Mouse (Mus musculus) hematopoietic stem cell, adult 5-6 weeks (primary cell): ENCODE results near the gene Rilpl1. TPM values are rescaled to one million over a fixed set of nuclear protein-coding genes. Genes with fewer than 3 reads are reported as not detected.
A peak's percentile ranks its signal among the peaks of the same experiment; 100 is the strongest.
"Not testable (repeated sequence)": the region's sequence is repeated elsewhere in the genome, so short reads cannot be mapped to it uniquely, and the experiment has no call there.

Experiments
- ATAC-seq, 2 experiments: fragments of 125-278 bp in 1 of 2; replicated peaks in 1 of 2; 2 replicates each; pipeline ENCODE4 v1.8.0; 2016 to 2017; ENCODE audit warnings: inconsistent platforms in 2 of 2, mild to moderate bottlenecking in 2 of 2, moderate number of reproducible peaks in 2 of 2, low read depth in 1 of 2, moderate TSS enrichment in 1 of 2; ENCODE audit not compliant: low FRiP score in 2 of 2, poor library complexity in 2 of 2, severe bottlenecking in 2 of 2, insufficient read depth in 1 of 2, low TSS enrichment in 1 of 2
- total RNA-seq: library from RNA; stranded (forward); fragments of 172-1452, 232-1000 nt; gene quantifications from 2 replicates; pipeline ENCODE4 v1.2.3, GENCODE M21; 2017

Gene Rilpl1
- 6.0 and 9.5 TPM in 2 replicates for total RNA-seq

DNA sequence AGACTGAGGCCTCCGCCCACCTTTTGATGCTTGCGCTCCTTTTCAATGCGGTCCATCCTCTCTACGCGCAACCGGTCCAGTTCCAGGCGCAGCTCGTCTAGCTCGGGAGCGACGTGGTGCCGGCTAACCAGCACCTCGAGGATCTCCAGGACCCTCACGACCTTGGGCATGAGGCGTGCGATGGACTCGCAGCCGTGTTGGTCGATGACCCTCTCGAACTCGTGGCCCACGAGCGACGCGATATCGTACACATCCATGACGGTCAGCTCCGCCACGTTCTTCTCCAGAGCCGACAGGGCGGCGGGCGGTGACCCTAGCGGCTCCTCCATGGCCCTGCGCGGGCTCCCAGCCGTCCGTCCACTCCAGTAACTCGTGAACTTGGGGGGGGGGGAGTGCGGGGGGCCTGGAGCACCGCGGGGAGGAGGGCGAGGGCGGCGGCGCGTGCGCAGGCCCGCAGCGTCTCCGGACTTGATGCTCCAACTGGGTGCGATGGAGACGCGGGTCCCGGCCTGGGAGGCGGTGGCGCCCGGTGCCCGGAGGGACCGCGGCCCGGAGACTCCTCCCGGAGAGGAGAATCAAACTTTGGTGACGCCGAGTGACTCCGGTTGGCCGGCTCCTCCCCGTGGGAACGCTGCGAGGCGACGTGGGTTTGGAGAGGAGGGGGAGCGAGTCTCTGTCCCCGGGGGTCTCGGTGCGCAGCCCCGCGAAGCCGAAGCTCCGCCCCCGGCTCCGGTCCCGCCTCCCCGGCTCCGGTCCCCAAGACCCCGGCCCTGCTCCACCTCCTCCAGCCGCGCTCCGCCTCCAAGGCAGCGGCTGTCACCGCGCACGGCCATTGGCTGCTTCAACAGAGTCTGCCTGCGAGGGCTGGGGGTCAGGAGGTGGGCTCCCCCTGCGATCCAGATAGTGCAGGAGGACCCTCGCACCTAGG lies at the start of gene Rilpl1:
Gene Rilpl1, minus strand, starts transcription at position 737 of the 928 bp plus-strand sequence.
- ATAC-seq: peak; percentile 48 to 51

DNA sequence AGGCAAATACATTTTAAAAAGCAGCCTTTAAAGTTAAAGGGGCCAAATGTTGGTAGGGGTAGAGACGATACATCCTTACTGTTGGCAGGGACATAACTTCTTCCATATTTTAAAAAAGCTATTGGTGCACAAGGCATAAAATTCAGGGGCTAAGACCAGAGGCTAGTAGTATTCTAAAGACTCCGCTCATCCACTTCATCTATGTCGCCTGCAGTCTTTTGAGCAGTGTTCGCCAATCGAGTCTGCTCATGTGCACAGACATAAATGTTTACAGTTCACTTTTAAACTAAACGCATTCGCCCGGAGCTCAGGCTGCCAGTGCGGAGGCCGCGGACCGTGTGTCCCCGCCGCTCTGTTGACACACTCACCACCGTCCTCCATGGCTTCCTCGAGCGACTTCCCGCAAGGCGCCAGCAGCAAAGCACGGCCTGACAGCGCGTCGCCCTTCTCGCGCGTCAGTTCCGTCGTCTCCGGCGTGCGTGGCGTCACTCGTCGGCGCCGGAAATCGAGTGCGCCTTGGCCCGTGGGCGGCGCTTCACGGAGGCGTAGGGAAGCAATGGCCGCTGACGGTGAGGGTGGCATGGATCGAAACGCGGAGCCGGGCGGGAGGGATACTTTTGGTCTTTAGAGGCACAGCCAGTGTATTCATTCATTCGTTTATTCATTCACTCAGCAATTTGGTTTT lies 47.6 kb upstream of the Rilpl1 start, which contains the start of the genes Eif2b1 and Gtf2h3:
Gene Eif2b1, minus strand, starts transcription at position 499 of the 685 bp plus-strand sequence.
Gene Gtf2h3, plus strand, starts transcription at position 508 of the 685 bp plus-strand sequence.
- peak; percentile 88 to 94 for ATAC-seq

DNA sequence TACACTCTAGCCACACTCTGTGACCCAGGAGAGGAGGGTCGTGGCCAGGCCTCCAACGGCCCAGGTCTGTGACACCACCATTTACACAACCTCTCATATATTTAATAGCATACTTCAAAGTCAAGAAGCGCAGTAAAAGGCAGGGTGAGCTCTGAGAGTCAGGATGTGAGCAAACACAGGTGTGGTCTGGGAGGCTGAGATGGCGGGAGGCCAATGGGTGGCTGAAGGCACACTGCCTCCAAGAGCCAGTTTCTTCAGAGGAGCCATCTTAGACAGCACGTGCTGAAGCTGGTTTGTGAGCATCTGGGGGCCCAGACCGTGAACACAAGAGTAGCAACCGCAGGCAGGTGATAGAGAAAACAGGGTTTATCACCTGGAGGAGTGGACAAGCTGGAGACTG lies 44.3 kb upstream of the Rilpl1 start:
- no peak for ATAC-seq

DNA sequence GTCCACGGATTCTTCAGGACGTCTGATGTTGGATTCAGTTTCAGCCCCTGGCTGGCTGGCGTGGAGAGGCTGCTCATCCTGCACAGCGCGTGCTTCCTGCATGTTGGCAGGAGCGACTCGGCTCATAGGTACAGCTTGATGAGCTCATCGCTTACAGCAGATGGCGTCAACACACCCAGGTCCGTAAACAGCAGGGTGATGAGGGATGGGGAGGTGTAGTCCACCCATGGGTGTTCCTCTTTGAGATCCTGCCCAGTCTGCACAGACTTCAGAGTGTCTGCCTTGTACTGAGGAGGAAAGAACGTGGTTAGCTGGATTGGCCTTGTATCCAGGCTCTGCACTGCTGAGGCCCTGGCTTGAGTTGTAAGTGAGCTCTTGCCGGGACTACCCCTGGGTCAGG lies 39.9 kb upstream of the Rilpl1 start:
- ATAC-seq: no peak

- ATAC-seq: no peak
Observed at GRCm38 (mm10) chr5:124555145-124555544, 24.0 kb upstream of the Rilpl1 start.

GRCm38 (mm10) chr5:124553607-124554006 lies 22.4 kb upstream of the Rilpl1 start:
- ATAC-seq: no peak

DNA sequence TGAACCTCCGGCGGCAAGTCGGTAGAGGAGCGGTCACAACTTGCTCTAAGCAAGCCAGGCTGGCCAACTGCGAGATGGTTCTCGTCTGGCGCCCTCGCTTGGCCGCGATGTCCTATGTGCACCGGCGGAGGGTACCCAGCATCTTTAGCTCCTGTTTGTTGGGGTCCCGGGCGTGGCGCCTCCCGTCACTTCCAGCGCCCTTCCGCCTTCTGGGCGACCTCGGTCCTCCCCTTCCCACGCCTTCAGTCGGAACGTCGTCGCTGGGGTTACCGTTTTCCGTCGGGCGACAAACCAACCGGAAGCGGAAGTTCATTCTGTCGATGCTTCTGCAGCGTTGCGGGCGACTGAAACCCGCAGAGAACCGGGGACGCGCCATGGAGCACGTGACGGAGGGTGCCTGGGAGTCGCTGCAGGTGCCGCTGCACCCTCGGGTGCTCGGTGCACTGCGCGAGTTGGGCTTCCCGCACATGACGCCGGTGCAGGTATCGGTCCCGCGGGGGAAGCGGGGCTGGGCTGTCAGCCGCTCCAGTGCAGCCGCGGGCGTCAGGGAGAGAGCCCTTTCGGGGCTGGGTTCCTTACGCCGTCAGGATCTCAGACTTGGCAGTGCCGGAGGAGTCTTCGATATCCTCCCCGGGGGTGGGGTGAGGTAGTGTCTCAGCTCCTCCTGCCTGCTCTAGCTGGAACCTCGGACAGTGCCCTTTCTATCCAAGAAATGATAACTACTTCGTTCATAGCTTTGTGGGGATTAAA lies 21.5 kb upstream of the Rilpl1 start, which contains the start of gene Ddx55:
Gene Ddx55, plus strand, starts transcription at position 307 of the 750 bp plus-strand sequence.
- peak; percentile 93 to 96 for ATAC-seq

GRCm38 (mm10) chr5:124552094-124552472 lies 20.9 kb upstream of the Rilpl1 start:
- ATAC-seq: no peak

GRCm38 (mm10) chr5:124551349-124552093 lies 20.3 kb upstream of the Rilpl1 start:
- ATAC-seq: not testable (repeated sequence)

DNA sequence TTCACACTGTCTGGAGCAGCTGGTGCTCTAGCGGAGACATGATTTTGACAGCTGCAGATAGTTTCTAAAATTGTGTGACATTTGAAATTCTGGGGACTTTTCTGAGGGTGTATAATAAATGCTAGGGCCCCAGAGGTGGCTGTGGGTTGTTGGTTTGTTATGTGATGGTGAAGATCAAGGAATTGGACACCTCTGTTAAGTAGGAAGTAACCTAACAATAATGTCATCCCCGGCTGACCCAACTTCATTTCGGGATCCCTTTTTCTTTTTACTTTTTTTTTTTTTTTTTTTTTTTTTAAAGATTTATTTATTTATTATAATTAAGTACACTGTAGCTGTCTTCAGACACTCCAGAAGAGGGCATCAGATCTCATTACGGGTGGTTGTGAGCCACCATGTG lies 19.5 kb upstream of the Rilpl1 start:
- ATAC-seq: not testable (repeated sequence)

- ATAC-seq: no peak
Observed at GRCm38 (mm10) chr5:124541602-124541973, 10.4 kb upstream of the Rilpl1 start.

- ATAC-seq: peak in 1 of 2 experiments; percentile 46; a peak in 2 of 4 replicates
Observed at GRCm38 (mm10) chr5:124540905-124541601, 9.9 kb upstream of the Rilpl1 start.

- peak; percentile 91 for ATAC-seq
Observed at GRCm38 (mm10) chr5:124540383-124540786, 9.2 kb upstream of the Rilpl1 start, which contains the start of gene Tmed2. Tmed2 (plus strand) TSS chr5:124540695.

GRCm38 (mm10) chr5:124539905-124540304 lies 8.7 kb upstream of the Rilpl1 start:
- ATAC-seq: no peak

DNA sequence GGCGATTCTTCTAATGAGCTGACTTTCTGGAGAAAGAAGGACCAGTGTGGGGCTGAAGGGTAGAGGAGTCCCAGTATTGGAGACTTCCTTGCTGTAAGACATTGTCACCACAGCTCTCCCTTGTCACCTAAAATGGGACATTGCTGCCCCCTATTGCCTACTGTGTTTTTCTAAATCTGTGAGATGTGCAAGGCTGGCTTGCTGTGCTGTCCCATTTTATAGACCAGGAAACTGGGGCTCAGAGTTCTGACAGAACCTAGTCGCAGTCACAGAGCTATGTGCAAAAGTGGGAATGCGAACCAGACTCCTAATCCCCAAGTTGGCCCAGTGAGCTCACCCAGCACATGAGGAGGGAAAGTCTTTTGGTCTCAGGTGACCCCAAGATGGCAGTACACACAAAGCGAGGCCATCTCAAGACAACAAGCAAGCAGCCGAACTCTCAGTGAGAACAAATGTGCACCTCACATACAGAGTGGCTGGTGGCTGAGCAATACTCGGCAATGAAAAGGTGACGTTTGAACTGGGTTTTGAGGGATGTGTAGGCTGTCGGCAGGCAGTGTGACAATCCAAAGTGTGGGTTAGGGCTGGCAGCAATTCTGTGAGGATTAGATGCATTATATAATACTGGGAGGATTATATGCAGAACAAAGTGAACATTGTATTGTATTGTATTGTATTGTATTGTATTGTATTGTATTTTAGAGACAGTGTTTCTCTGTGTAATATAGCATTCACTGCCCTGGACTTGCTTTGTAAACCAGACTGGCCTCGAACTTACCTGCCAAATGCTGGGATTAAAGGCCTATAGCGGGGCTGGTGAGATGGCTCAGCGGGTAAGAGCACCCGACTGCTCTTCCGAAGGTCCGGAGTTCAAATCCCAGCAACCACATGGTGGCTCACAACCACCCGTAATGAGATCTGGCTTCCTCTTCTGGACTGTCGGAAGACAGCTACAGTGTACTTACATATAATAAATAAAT lies 7.9 kb upstream of the Rilpl1 start:
- peak; percentile 25 to 37; a peak in 1 of 4 replicates for ATAC-seq
